Mouse (Mus musculus): ENCODE data around the gene Gramd4. TPM values are rescaled to one million over a fixed set of nuclear protein-coding genes. Genes with fewer than 3 reads are reported as not detected.
A peak's percentile ranks its signal among the peaks of the same experiment; 100 is the strongest.
"Not testable (repeated sequence)": the region's sequence is repeated elsewhere in the genome, so short reads cannot be mapped to it uniquely, and the experiment has no call there.

The Gramd4 gene
- total RNA-seq, 2 experiments from 2014 or later, result 30.1 to 33.6 TPM

GRCm38 (mm10) chr15:86117115-86118100 is 59.9 kb downstream of the Gramd4 start:
- DNase-seq, result peak; percentile 54

GRCm38 (mm10) chr15:86119186-86119585 is 61.7 kb downstream of the Gramd4 start:
- no peak for DNase-seq

DNA sequence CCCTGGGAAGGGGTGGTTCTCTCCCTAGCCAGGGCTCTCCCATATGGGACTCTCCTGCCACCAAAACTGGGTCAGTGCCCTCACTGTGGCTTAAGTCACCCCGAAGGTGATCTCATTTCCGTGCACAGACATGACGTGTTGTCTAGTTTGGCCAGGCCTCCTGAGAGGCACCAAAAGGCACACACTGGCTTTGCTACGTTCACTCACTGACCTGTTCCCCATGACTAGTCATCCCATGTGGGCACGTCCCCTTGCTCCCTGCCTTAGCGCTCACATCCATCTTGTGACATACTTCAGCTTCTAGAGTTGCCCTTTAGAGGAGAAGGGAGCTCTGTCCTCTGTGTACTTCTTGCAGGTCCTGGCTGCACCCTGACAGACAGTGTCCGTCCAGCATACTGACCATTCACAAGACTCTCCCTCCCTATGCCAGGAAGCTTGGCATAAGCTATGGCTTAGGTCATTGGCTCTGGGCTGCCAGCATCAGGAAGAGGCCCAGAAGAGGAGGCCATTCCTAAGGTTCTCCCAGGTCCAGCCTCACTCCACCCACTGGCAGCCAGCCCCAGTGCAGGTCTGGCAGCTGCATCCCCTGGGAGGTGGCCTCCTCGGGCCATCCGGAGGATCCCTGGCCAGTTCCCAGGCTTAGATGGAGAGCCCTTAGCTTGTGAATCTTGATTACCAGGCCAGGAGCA is 64.9 kb downstream of the Gramd4 start:
- peak; percentile 76 for DNase-seq

- DNase-seq, result no peak
Observed at GRCm38 (mm10) chr15:86123409-86123808, 65.9 kb downstream of the Gramd4 start.

- DNase-seq, result peak; percentile 88
Observed at GRCm38 (mm10) chr15:86124359-86124758, 66.9 kb downstream of the Gramd4 start.

GRCm38 (mm10) chr15:86129036-86129435 is 71.5 kb downstream of the Gramd4 start:
- DNase-seq, result no peak

- no peak for DNase-seq
Observed at GRCm38 (mm10) chr15:86130657-86131056, 73.2 kb downstream of the Gramd4 start.

GRCm38 (mm10) chr15:86134941-86135783 is 77.7 kb downstream of the Gramd4 start:
- peak; percentile 94 for DNase-seq

DNA sequence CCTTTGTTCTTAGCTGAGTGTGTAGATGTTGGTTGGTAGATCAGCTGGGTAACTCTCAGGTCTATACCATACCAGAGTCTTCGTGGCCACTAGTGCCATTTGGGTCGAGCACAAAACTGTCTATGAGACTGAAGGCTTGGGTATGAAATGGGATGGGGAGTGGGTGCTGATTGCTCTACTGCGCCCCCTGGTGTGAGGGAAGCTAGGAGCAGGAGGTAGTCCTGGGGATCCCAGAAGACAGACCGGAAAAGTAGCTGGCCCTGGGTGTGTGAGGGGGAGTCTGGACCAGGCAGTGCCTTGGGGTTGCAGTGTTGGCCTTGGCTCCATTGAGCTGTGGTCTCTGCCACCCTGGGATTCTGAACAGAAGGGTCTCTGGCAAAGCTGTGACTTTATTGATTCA is 80.1 kb downstream of the Gramd4 start:
- peak; percentile 69 for DNase-seq

- peak; percentile 77 for DNase-seq
Observed at GRCm38 (mm10) chr15:86140323-86140722, 82.8 kb downstream of the Gramd4 start.

DNA sequence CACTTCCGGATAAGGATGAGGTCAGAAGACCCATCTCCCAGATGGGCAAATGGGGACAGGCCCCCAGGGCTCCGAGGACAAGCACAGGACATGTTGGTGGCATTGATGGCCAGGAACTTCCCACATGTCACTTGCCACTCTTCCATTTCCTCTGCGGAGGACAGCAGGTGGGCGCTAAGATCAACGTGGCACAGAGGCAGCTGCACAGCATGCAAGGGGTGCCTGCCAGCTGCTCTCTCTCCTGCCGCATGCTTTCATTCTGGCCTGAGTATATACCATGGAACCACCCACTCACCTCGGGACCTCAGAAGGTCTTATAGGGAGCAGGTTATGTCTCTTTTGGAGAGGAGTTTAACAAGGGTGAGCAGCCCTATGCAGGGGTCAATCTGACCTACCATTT is 87.1 kb downstream of the Gramd4 start:
- no peak for DNase-seq

DNA sequence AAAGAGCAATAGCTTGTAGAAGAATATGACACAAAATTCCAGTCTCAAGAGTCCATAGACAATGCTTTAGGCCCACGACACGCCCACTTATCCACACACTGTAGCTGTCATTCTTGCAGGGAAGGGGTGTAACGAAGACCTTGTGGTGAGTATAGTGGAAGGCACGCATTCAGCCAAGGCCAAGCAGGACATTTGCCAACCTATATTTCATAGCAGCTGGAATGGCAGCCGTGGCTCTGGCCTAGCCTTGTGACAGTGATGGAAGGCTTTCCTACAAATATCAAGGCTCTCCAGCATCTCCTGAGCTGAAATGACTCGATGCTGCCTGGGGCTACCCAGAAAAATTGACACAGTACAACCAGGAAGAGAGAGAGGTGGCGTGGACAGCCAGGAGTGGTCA is 87.6 kb downstream of the Gramd4 start:
- no peak for DNase-seq

DNA sequence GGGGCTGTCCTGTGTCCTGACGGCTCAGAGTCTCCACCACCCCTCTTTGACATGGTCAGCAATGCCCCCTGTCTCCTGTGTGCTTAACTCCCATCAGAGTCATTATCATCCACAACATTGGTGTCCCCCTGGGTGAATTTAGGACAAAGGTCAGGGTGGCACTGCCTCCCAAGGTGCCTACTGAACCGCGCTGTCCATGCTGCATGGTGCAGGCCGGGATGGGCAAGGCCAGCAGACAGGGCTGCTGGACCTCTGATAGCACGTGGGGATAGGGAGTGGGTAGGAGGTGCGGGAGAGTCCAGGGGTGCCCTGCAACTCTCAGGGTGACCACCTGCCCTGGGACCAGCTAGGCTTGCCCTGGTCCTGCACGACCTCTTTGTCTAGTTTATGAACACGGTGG is 89.4 kb downstream of the Gramd4 start:
- no peak for DNase-seq

DNA sequence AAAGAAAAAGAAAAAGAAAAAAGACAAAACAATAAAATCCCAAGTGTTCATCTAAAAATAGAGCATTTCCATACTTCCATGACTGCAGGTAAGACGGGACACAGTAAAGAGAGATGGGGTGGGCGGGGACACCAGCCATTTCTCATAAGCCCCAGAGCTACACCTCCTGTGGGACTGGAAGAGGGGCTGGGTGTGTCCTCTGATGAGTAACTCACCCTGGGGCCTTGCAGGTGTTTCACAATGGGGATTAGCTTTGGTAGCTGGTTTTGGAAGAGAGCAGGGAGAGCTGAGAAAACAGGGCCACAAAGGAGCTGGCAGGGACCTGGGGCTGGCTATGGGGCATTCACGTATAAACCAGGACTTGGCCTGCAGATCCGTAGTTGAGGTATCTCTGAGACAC is 93.1 kb downstream of the Gramd4 start:
- no peak for DNase-seq

- DNase-seq, result no peak
Observed at GRCm38 (mm10) chr15:86153481-86153960, 96.0 kb downstream of the Gramd4 start.

GRCm38 (mm10) chr15:86156492-86156891 is 99.0 kb downstream of the Gramd4 start:
- DNase-seq, result no peak

GRCm38 (mm10) chr15:86159093-86159492 is 101.6 kb downstream of the Gramd4 start:
- no peak for DNase-seq

GRCm38 (mm10) chr15:86159719-86160118 is 102.2 kb downstream of the Gramd4 start:
- no peak for DNase-seq

- no peak for DNase-seq
Observed at GRCm38 (mm10) chr15:86160906-86161305, 103.4 kb downstream of the Gramd4 start.

GRCm38 (mm10) chr15:86161800-86162199 is 104.3 kb downstream of the Gramd4 start:
- DNase-seq, result not testable (repeated sequence)

DNA sequence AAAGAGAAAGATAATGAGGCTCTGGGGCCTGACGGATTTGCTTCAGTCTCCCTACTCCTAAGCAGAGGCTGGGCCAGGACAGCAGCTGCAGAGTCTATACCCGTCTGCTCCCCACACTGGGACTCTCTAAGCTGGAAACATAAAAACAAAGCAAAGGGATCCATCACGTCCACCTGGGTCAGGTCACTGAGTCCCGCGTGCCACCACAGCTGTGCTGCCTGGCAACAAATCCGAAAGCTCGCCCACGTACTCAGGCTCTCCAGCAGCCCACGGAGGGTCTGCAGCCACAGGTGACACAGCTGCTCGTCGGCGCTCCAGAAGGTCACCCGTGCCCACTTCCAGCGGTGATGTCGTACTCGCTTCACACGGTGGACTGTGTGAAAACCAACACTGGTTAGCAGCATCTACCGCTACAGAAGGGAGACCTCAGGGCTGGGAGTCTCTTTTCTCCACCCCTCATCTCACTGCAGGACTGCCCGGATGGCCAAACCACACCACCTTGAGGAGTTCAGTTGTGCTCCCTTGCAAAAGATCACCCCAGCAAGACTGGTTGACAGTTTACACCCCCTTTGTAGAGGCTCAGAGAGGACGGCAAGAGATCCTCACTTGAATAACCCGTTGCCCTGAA is 107.3 kb downstream of the Gramd4 start:
- no peak for DNase-seq
